Mouse (Mus musculus) liver (tissue): ENCODE measurements around the gene Ehbp1l1.

Experiments used
- DNase-seq: peaks from one replicate; pipeline ENCODE4 v3.0.0-alpha.2; 2020; ENCODE audit warnings: mixed read lengths

The Ehbp1l1 gene

DNA sequence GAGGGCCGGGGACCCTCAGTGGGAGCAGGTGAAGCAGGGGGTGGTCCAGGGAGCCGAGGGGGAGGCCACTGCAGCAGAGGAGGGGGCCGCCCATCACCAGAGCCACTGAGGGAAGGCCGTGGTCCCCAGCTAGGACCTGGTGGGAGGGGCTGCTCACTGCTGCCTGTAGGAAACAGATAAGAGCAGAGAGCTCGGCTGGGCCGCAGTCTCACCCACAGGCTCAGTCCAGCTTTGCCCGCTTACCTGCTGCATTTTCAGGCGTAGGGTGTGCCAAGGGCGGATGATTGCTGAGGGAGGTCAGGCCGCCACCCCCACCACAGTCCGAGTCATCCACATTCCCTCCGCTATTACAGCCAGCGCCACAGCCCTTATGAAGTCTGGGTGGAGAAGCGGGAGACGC, 60.7 kb downstream of the Ehbp1l1 start:
- peak; percentile 96 for DNase-seq

DNA sequence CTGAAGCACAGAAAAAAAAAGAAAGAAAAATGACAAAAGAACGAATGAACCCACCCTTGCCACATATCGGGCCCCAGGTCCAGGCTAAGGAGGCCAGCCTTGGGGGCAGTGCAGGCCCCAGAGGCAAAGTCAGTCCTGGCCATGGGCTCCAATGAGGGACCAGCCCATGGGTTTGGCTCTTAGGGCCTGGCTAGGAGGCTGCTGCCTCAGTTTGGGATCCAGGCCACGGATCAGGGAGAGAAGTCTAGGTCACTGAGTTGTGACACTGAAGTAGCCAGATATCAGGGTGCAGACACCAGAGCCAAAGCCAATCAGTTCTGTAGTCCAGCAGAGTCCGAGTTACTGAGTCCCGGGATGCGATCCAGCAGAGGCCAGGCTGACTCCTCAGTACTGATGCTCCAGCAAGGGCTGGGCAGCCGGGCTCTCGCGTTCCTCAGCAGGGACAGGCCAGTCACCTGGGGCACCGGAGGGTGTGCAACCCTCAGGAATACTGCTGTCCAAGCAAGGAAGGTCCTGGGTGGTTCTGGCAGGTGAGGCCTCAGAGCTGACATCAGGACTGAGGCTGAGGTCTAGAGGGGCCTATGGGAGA, 61.4 kb downstream of the Ehbp1l1 start:
- DNase-seq = peak; percentile 50

DNA sequence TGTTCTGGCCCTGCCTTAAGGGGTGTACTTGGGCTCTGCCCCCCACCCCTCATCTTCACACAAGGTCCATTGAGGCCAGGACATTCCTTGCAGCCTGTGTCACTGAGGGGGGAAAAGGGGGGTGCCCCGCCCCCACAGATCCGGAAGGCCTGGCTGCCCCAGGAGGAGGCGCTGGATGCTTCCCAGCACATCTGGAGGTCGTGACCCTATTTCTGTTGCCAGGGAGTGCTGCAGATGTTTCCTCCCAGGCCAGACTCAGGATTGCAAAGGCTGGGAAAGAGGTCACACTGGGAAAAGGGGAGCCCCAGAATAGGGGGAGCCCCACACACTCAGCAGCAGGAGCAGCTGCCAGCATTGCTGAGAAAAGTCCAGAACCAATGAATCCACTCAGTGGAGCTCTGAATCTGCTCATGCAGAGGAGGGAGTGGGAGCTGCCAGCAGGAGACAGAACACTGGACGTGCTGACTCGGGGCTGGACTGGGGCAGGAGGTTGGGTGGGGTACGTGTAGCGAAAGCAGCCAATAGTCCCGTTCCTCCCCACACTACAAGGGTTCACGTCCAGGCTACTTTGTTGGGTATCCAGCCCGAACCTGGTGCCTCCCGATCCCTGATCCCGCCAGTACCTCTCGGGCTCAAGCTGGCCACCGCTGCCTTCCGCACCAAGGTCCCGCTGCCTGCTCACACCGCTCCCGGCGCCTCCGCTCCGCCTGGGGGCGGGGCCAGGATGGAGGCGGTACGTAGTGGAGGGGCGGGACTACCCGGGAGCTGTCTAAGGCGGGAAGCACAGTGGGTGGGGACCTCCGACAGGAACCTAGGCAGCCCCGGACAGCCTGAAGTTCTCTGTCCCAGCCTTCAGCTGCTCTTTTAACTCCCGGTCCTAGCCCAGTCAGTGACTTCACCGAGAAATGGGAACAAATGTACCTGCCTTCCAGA, 62.9 kb downstream of the Ehbp1l1 start, which contains the start of gene Sipa1:
TSS of gene Sipa1 (minus strand) at position 727 of the 933 bp plus-strand sequence.
- peak; percentile 98 for DNase-seq

DNA sequence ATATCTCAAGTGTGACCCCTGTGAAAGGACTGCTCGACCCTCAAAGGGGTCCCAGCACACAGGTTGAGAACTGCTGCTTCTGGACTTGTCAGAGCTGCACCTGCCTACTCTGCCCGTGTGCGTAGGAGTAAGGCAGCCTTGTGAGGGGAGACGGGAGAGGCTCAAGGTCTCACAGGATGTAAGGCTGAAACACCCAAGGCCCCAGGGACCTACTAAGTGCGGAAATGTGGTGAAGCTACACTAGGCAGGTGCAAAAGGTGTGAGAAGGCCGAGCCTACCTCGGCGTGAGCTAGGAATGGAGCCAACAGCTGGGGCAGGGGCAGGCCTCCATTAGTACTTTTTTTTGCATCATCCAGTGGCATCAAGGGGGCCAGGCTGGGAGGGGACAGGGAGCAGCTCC, 63.8 kb downstream of the Ehbp1l1 start:
- DNase-seq = no peak

DNA sequence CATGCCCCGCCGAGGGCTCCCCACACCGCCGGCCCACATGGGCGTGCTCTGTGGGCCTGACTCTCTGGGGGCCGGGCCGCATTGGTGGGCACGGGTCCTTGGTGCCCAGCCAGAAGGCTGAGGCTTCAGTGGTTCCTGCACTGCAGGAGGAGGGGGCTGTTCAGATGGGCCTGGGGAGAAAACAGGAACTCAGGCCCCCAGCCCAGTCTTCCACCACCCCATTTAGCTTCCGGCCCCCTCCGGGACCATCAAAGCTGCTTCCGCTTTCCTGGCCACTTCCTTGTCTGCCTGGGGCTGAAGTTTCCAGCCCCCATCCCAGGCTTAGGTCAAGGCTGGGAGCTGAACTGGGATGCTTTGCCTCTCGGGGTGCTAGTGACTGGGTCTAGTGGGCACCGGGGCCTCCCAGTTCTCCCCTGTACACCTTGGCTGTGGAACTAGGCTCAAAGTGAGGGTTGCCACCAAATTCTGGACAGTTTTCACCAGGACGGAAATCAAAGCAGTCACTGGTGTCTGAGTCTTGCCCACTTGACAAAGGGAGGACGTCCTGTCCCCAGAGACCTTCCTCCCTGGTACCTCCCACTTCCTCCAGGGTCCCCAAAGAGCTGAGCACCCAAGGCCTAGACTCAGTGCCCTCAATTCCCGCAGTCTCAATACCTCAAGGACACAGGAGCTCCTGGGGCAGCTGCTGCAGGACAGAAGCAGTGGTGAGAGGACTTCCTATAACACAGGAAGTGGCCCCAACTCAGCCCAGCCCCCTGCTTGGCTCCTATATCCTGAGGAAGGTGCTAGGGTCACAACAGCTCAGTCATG, 65.0 kb downstream of the Ehbp1l1 start:
- DNase-seq = peak; percentile 46
